Mouse (Mus musculus): ENCODE data around the gene Shcbp1l. TPM values are rescaled to one million over a fixed set of nuclear protein-coding genes. Genes with fewer than 3 reads are reported as not detected.
"Not testable (repeated sequence)": the region's sequence is repeated elsewhere in the genome, so short reads cannot be mapped to it uniquely, and the experiment has no call there.

Shcbp1l gene
- polyA plus RNA-seq (2014; fragmentation: Nextera tagmentation; extraction: Ambion mirVana), result 0.40 and 0.47 TPM in 2 replicates

GRCm38 (mm10) chr1:153424770-153425584, at the start of gene Shcbp1l:
Shcbp1l (plus strand) TSS chr1:153425162.
- WGBS, result 3% methylated on average over 60 of the region's 60 CpGs
- no peaks in the 10 kb centered on the region for H3K27me3 ChIP-seq (ENCODE audit: control insufficient read depth, insufficient read depth, low read length)
- H3K9ac ChIP-seq (ENCODE audit: low read length), result peak within 1 kb of the TSS; percentile 59
- peak; percentile 76 for ATAC-seq (ENCODE audit: insufficient number of reproducible peaks, insufficient read depth, low FRiP score, low read depth)
- peaks cover 5 to 9% of the 10 kb centered on the region in 2 experiments; a peak in 2 of 4 replicates for H3K4me1 ChIP-seq (ENCODE audit: control insufficient read depth in 2 of 2, insufficient read depth in 2 of 2, low read length in 2 of 2)
- H3K27ac ChIP-seq (replicated peaks in 1 of 2; ENCODE audit: control insufficient read depth in 1 of 2, insufficient read depth in 1 of 2, low read depth in 2 of 2, low read length in 2 of 2), result no peak within 1 kb of the TSS
- no peaks in the 10 kb centered on the region for H3K36me3 ChIP-seq (ENCODE audit: control insufficient read depth, insufficient read depth, low read length)
- H3K4me2 ChIP-seq (ENCODE audit: low read length), result peak within 1 kb of the TSS; percentile 91
- H3K9me3 ChIP-seq (ENCODE audit: control insufficient read depth, low read length), result no peaks in the 10 kb centered on the region
- H3K4me3 ChIP-seq (ENCODE audit: control insufficient read depth in 1 of 2, insufficient read depth in 1 of 2, low read depth in 1 of 2, low read length in 2 of 2), result peak within 1 kb of the TSS; percentile 51 to 58

- no peak for ATAC-seq (ENCODE audit: insufficient number of reproducible peaks, insufficient read depth, low FRiP score, low read depth)
- Histone ChIP-seq H3K9ac (ENCODE audit: low read length) (no peak overlapping the region), H3K9me3 (ENCODE audit: control insufficient read depth, low read length) (no peaks in the 10 kb centered on the region), H3K27me3 (ENCODE audit: control insufficient read depth, insufficient read depth, low read length) (no peaks in the 10 kb centered on the region), H3K27ac (replicated peaks in 1 of 2; ENCODE audit: control insufficient read depth in 1 of 2, insufficient read depth in 1 of 2, low read depth in 2 of 2, low read length in 2 of 2) (no peak overlapping the region), H3K36me3 (ENCODE audit: control insufficient read depth, insufficient read depth, low read length) (no peaks in the 10 kb centered on the region), H3K4me1 (ENCODE audit: control insufficient read depth in 2 of 2, insufficient read depth in 2 of 2, low read length in 2 of 2) (no peaks in the 10 kb centered on the region), H3K4me3 (ENCODE audit: control insufficient read depth in 1 of 2, insufficient read depth in 1 of 2, low read depth in 1 of 2, low read length in 2 of 2) (no peak overlapping the region), H3K4me2 (ENCODE audit: low read length) (no peak overlapping the region)
- WGBS, result 42% methylated on average over 6 of the region's 6 CpGs
Measured at GRCm38 (mm10) chr1:153376446-153376845, 48.5 kb upstream of the Shcbp1l start.

GRCm38 (mm10) chr1:153378587-153378986, 46.4 kb upstream of the Shcbp1l start:
- Histone ChIP-seq H3K9ac (ENCODE audit: low read length) (no peak overlapping the region), H3K4me1 (ENCODE audit: control insufficient read depth in 2 of 2, insufficient read depth in 2 of 2, low read length in 2 of 2) (no peaks in the 10 kb centered on the region), H3K4me2 (ENCODE audit: low read length) (no peak overlapping the region), H3K27ac (replicated peaks in 1 of 2; ENCODE audit: control insufficient read depth in 1 of 2, insufficient read depth in 1 of 2, low read depth in 2 of 2, low read length in 2 of 2) (no peak overlapping the region), H3K36me3 (ENCODE audit: control insufficient read depth, insufficient read depth, low read length) (no peaks in the 10 kb centered on the region), H3K9me3 (ENCODE audit: control insufficient read depth, low read length) (no peaks in the 10 kb centered on the region), H3K4me3 (ENCODE audit: control insufficient read depth in 1 of 2, insufficient read depth in 1 of 2, low read depth in 1 of 2, low read length in 2 of 2) (no peak overlapping the region), H3K27me3 (ENCODE audit: control insufficient read depth, insufficient read depth, low read length) (no peaks in the 10 kb centered on the region)
- ATAC-seq (ENCODE audit: insufficient number of reproducible peaks, insufficient read depth, low FRiP score, low read depth), result no peak
- 46% methylated on average over 6 of the region's 6 CpGs for WGBS

- no peak for ATAC-seq (ENCODE audit: insufficient number of reproducible peaks, insufficient read depth, low FRiP score, low read depth)
- no peaks in the 10 kb centered on the region for H3K36me3 ChIP-seq (ENCODE audit: control insufficient read depth, insufficient read depth, low read length)
- H3K27me3 ChIP-seq (ENCODE audit: control insufficient read depth, insufficient read depth, low read length), result no peaks in the 10 kb centered on the region
- no peaks in the 10 kb centered on the region for H3K4me1 ChIP-seq (ENCODE audit: control insufficient read depth in 2 of 2, insufficient read depth in 2 of 2, low read length in 2 of 2)
- H3K4me3 ChIP-seq (ENCODE audit: control insufficient read depth in 1 of 2, insufficient read depth in 1 of 2, low read depth in 1 of 2, low read length in 2 of 2), result no peak overlapping the region
- H3K9me3 ChIP-seq (ENCODE audit: control insufficient read depth, low read length), result no peaks in the 10 kb centered on the region
- H3K4me2 ChIP-seq (ENCODE audit: low read length), result no peak overlapping the region
- no peak overlapping the region for H3K9ac ChIP-seq (ENCODE audit: low read length)
- H3K27ac ChIP-seq (replicated peaks in 1 of 2; ENCODE audit: control insufficient read depth in 1 of 2, insufficient read depth in 1 of 2, low read depth in 2 of 2, low read length in 2 of 2), result no peak overlapping the region
- WGBS, result 79% methylated on average over 5 of the region's 5 CpGs
Measured at GRCm38 (mm10) chr1:153379832-153380231, 45.1 kb upstream of the Shcbp1l start.

- 83% methylated on average over 9 of the region's 9 CpGs for WGBS
- Histone ChIP-seq H3K4me3 (ENCODE audit: control insufficient read depth in 1 of 2, insufficient read depth in 1 of 2, low read depth in 1 of 2, low read length in 2 of 2) (no peak overlapping the region), H3K36me3 (ENCODE audit: control insufficient read depth, insufficient read depth, low read length) (no peaks in the 10 kb centered on the region), H3K9ac (ENCODE audit: low read length) (no peak overlapping the region), H3K9me3 (ENCODE audit: control insufficient read depth, low read length) (no peaks in the 10 kb centered on the region), H3K4me2 (ENCODE audit: low read length) (no peak overlapping the region), H3K27me3 (ENCODE audit: control insufficient read depth, insufficient read depth, low read length) (no peaks in the 10 kb centered on the region), H3K4me1 (ENCODE audit: control insufficient read depth in 2 of 2, insufficient read depth in 2 of 2, low read length in 2 of 2) (no peaks in the 10 kb centered on the region), H3K27ac (replicated peaks in 1 of 2; ENCODE audit: control insufficient read depth in 1 of 2, insufficient read depth in 1 of 2, low read depth in 2 of 2, low read length in 2 of 2) (no peak overlapping the region)
- ATAC-seq (ENCODE audit: insufficient number of reproducible peaks, insufficient read depth, low FRiP score, low read depth), result no peak
Measured at GRCm38 (mm10) chr1:153380746-153381282, 44.1 kb upstream of the Shcbp1l start.

- 70% methylated on average over 6 of the region's 6 CpGs for WGBS
- no peak for ATAC-seq (ENCODE audit: insufficient number of reproducible peaks, insufficient read depth, low FRiP score, low read depth)
- H3K4me1 ChIP-seq (ENCODE audit: control insufficient read depth in 2 of 2, insufficient read depth in 2 of 2, low read length in 2 of 2), result peaks cover 2 to 5% of the 10 kb centered on the region in 2 experiments; a peak in 1 of 4 replicates
Measured at GRCm38 (mm10) chr1:153385081-153385480, 39.9 kb upstream of the Shcbp1l start.

GRCm38 (mm10) chr1:153385661-153386060, 39.3 kb upstream of the Shcbp1l start:
- not testable (repeated sequence) for ATAC-seq (ENCODE audit: insufficient number of reproducible peaks, insufficient read depth, low FRiP score, low read depth); H3K9me3 ChIP-seq (ENCODE audit: control insufficient read depth, low read length); H3K27ac ChIP-seq (replicated peaks in 1 of 2; ENCODE audit: control insufficient read depth in 1 of 2, insufficient read depth in 1 of 2, low read depth in 2 of 2, low read length in 2 of 2); H3K36me3 ChIP-seq (ENCODE audit: control insufficient read depth, insufficient read depth, low read length); H3K4me1 ChIP-seq (ENCODE audit: control insufficient read depth in 2 of 2, insufficient read depth in 2 of 2, low read length in 2 of 2); H3K4me3 ChIP-seq (ENCODE audit: control insufficient read depth in 1 of 2, insufficient read depth in 1 of 2, low read depth in 1 of 2, low read length in 2 of 2); H3K4me2 ChIP-seq (ENCODE audit: low read length); H3K9ac ChIP-seq (ENCODE audit: low read length); H3K27me3 ChIP-seq (ENCODE audit: control insufficient read depth, insufficient read depth, low read length)
- 85% methylated on average over 5 of the region's 5 CpGs for WGBS

More at GRCm38 (mm10) chr1:153385081-153385480, 39.9 kb upstream of the Shcbp1l start:
- no peak overlapping the region for H3K4me3 ChIP-seq (ENCODE audit: control insufficient read depth in 1 of 2, insufficient read depth in 1 of 2, low read depth in 1 of 2, low read length in 2 of 2)
- H3K9ac ChIP-seq (ENCODE audit: low read length), result no peak overlapping the region
- no peak overlapping the region for H3K4me2 ChIP-seq (ENCODE audit: low read length)
- H3K9me3 ChIP-seq (ENCODE audit: control insufficient read depth, low read length), result no peaks in the 10 kb centered on the region
- no peaks in the 10 kb centered on the region for H3K27me3 ChIP-seq (ENCODE audit: control insufficient read depth, insufficient read depth, low read length)
- H3K36me3 ChIP-seq (ENCODE audit: control insufficient read depth, insufficient read depth, low read length), result no peaks in the 10 kb centered on the region
- H3K27ac ChIP-seq (replicated peaks in 1 of 2; ENCODE audit: control insufficient read depth in 1 of 2, insufficient read depth in 1 of 2, low read depth in 2 of 2, low read length in 2 of 2), result no peak overlapping the region
